Mouse (Mus musculus) natural killer cell, adult 2 months (primary cell): ENCODE results near the gene Mras.
A peak's percentile ranks its signal among the peaks of the same experiment; 100 is the strongest.

ENCODE experiments used
- DNase-seq, 2 experiments: peaks; one replicate each; pipeline ENCODE4 v3.0.0; 2022; ENCODE audit warnings: low spot score in 2 of 2

The Mras gene

GRCm38 (mm10) chr9:99437031-99437764 lies at the start of gene Mras:
Gene Mras, minus strand, starts transcription at chr9:99437381.
- no peak for DNase-seq

GRCm38 (mm10) chr9:99485144-99485543 lies 48.0 kb upstream of the Mras start:
- no peak for DNase-seq

- DNase-seq, result no peak
These were observed 47.5 kb upstream of the Mras start for GRCm38 (mm10) chr9:99484632-99485031.

- DNase-seq, result no peak
These were observed 46.0 kb upstream of the Mras start for GRCm38 (mm10) chr9:99483191-99483590.

GRCm38 (mm10) chr9:99480764-99481163 lies 43.6 kb upstream of the Mras start:
- DNase-seq, result no peak

GRCm38 (mm10) chr9:99479181-99479711 lies 42.1 kb upstream of the Mras start:
- no peak for DNase-seq

- DNase-seq, result no peak
These were observed 34.2 kb upstream of the Mras start for GRCm38 (mm10) chr9:99471334-99471733.

GRCm38 (mm10) chr9:99470347-99471092 lies 33.3 kb upstream of the Mras start:
- DNase-seq, result no peak

GRCm38 (mm10) chr9:99469681-99470273 lies 32.6 kb upstream of the Mras start:
- no peak for DNase-seq

GRCm38 (mm10) chr9:99468572-99468971 lies 31.4 kb upstream of the Mras start:
- DNase-seq, result no peak

- no peak for DNase-seq
These were observed 27.7 kb upstream of the Mras start for GRCm38 (mm10) chr9:99464876-99465275.

GRCm38 (mm10) chr9:99459730-99460129 lies 22.5 kb upstream of the Mras start:
- DNase-seq, result no peak

GRCm38 (mm10) chr9:99458529-99459208 lies 21.5 kb upstream of the Mras start:
- DNase-seq, result peak in 1 of 2 experiments; percentile 35

- DNase-seq, result no peak
These were observed 17.0 kb upstream of the Mras start for GRCm38 (mm10) chr9:99454211-99454610.

- DNase-seq, result no peak
These were observed 14.0 kb upstream of the Mras start, which contains the start of gene Nme9 for GRCm38 (mm10) chr9:99451161-99451560. Gene Nme9, plus strand, starts transcription at chr9:99451475.

- no peak for DNase-seq
These were observed 12.9 kb upstream of the Mras start for GRCm38 (mm10) chr9:99449886-99450647.

GRCm38 (mm10) chr9:99447323-99447722 lies 10.1 kb upstream of the Mras start:
- DNase-seq, result no peak

- no peak for DNase-seq
These were observed 9.1 kb upstream of the Mras start for GRCm38 (mm10) chr9:99446259-99446658.

GRCm38 (mm10) chr9:99444590-99445178 lies 7.5 kb upstream of the Mras start:
- DNase-seq, result no peak

GRCm38 (mm10) chr9:99441647-99442433 lies 4.7 kb upstream of the Mras start:
- no peak for DNase-seq
